ENCODE assay signal across 13 mouse cellular contexts in the genomic region with DNA sequence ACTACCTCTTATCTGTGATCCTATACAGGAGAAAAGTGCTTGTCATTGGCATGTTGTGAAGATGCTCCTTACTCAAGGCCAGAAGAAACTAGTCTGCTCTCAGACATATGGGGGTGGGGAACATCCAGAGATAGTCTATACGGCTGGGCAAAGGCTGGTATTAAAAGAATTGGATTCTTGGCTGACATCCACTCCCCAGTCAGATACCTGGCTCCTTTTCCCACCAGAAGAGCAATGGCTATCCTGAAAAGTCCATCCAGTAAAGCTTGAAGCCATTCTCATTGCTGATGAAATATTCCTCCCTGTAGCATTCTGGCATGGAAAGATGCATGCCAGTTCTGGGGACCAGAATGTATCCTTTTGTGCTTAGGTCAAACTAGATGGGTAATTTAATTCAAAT.
DNase-seq lines count a peak whose midpoint lies in the region.
"Had no signal": no experiment of that assay in that cellular context is flagged by ENCODE, and none has a peak within 500 bp of the region (broad histone marks: within the 10 kb centered on the region; RNA-seq: fewer than 3 reads in every experiment).

No protein-coding gene starts in this region.

- DNase-seq in cerebellum, postnatal 10 days: peak; percentile 72 to 81
- no peak for DNase-seq in cerebellum, adult 11 months
- peak; percentile 52 to 76 for DNase-seq in cerebellum, postnatal 14 days
- DNase-seq in cerebellum, adult 11-12 months: no peak
- DNase-seq: adrenal gland, adult 2 months; adrenal gland, adult 8-10 months; adrenal gland, postnatal 10 days; adrenal gland, postnatal 14 days; adrenal gland, postnatal 25 days; adrenal gland, postnatal 36 days; B cell, adult 2 months; cerebellum, adult 18-20 months; cerebellum, adult 8-10 months had no signal

Comparison
In these comparisons a context has a peak if more than half of its experiments do, and no peak if none do; other contexts are left out.
1. DNase-seq: peak in cerebellum, postnatal 10 days (2 of 2) and cerebellum, postnatal 14 days (2 of 2); none in cerebellum, adult 11 months (single experiment) and cerebellum, adult 11-12 months (single experiment).